Mouse (Mus musculus) left cerebral cortex, adult 2 months (tissue): ENCODE measurements around the gene Kctd15. TPM values are rescaled to one million over a fixed set of nuclear protein-coding genes. Genes with fewer than 3 reads are reported as not detected.

Experiments used
- DNase-seq, 2 experiments: peaks; one replicate each; pipeline ENCODE4 v3.0.0; 2021 to 2022; ENCODE audit warnings: low spot score in 2 of 2, mixed read lengths in 1 of 2; ENCODE audit errors: extremely low spot score in 1 of 2
- H3K27ac ChIP-seq: fragments of 200-600 bp; 2 replicates; pipeline ENCODE4 v1.8.1; 2022
- H3K4me3 ChIP-seq: fragments of 200-600 bp; 2 replicates; pipeline ENCODE4 v1.8.1; 2022
- CTCF ChIP-seq: fragments of 200-600 bp; IDR thresholded peaks from 2 replicates; pipeline ENCODE4 v1.8.1; 2022; ENCODE audit warnings: antibody characterized with exemption, mild to moderate bottlenecking, moderate library complexity
- intact Hi-C: fragments of 180-260 bp; cut with DNase I; formaldehyde crosslinking; loops from one replicate; pipeline ENCODE4 v1.15.1; 2025
- total RNA-seq, 2 experiments: library from RNA; stranded (reverse); gene quantifications; 2 replicates each; pipeline ENCODE4 v1.2.3; 2021

Gene Kctd15
- total RNA-seq, 2 experiments from 2014 or later, result 12.2 to 12.4 TPM

GRCm38 (mm10) chr7:34685176-34685575 is 28.6 kb upstream of the Kctd15 start:
- no peak for DNase-seq
- intact Hi-C loops, result no loop called here
- TF ChIP-seq CTCF, result no peak
- Histone ChIP-seq H3K27ac (no peak overlapping the region), H3K4me3 (no peak overlapping the region)

- intact Hi-C loops, result no loop called here
- Histone ChIP-seq H3K27ac (no peak overlapping the region), H3K4me3 (no peak overlapping the region)
- TF ChIP-seq CTCF, result peak; percentile 35
- DNase-seq, result no peak
Observed at GRCm38 (mm10) chr7:34680771-34681421, 24.4 kb upstream of the Kctd15 start.

- no peak for DNase-seq
- intact Hi-C loops, result loop anchor here (5.0 kb wide), 3 partner anchors 102 to 347 kb away; no protein-coding TSS in a partner anchor
- Histone ChIP-seq H3K27ac (no peak overlapping the region), H3K4me3 (no peak overlapping the region)
- no peak for TF ChIP-seq CTCF
Observed at GRCm38 (mm10) chr7:34679886-34680285, 23.4 kb upstream of the Kctd15 start.

GRCm38 (mm10) chr7:34675831-34676514 is 19.4 kb upstream of the Kctd15 start:
- intact Hi-C loops, result loop anchor here (1.0 to 5.0 kb wide), 9 partner anchors 43 to 589 kb away; partner anchors contain the start of genes Chst8 and Pepd
- Histone ChIP-seq H3K27ac (no peak overlapping the region), H3K4me3 (peak overlapping the region; percentile 44)
- peak; percentile 86 for TF ChIP-seq CTCF
- DNase-seq, result peak; percentile 75 to 82

GRCm38 (mm10) chr7:34675120-34675790 is 18.7 kb upstream of the Kctd15 start:
- intact Hi-C loops, result loop anchor here (5.0 kb wide), 3 partner anchors 107 to 352 kb away; no protein-coding TSS in a partner anchor
- DNase-seq, result no peak

GRCm38 (mm10) chr7:34672916-34673315 is 16.4 kb upstream of the Kctd15 start:
- no peak overlapping the region for H3K27ac ChIP-seq
- H3K4me3 ChIP-seq, result no peak overlapping the region
- TF ChIP-seq CTCF, result no peak
- no peak for DNase-seq
- intact Hi-C loops, result loop anchor here (1.0 to 5.0 kb wide), 4 partner anchors 180 to 444 kb away; partner anchors contain the start of gene Cebpa

More at GRCm38 (mm10) chr7:34675120-34675790, 18.7 kb upstream of the Kctd15 start:
- no peak for TF ChIP-seq CTCF
- Histone ChIP-seq H3K27ac (no peak overlapping the region), H3K4me3 (peak overlapping the region; percentile 44; the same call in 1 of the 2 replicates)

GRCm38 (mm10) chr7:34671911-34672310 is 15.4 kb upstream of the Kctd15 start:
- Histone ChIP-seq H3K27ac (no peak overlapping the region), H3K4me3 (no peak overlapping the region)
- peak; percentile 86 to 92 for DNase-seq
- TF ChIP-seq CTCF, result no peak; the same call in none of the 2 replicates
- intact Hi-C loops, result loop anchor here (1.0 to 5.0 kb wide), 4 partner anchors 179 to 445 kb away; partner anchors contain the start of gene Cebpa

GRCm38 (mm10) chr7:34670778-34671177 is 14.2 kb upstream of the Kctd15 start:
- no peak for DNase-seq
- TF ChIP-seq CTCF, result no peak
- Histone ChIP-seq H3K4me3 (no peak overlapping the region), H3K27ac (no peak overlapping the region)
- intact Hi-C loops, result loop anchor here (5.0 kb wide), 1 partner anchor 447 kb away; the partner anchor contains the start of gene Cebpa

- no peak for TF ChIP-seq CTCF
- Histone ChIP-seq H3K4me3 (no peak overlapping the region), H3K27ac (no peak overlapping the region)
- DNase-seq, result no peak
- intact Hi-C loops, result no loop called here
Observed at GRCm38 (mm10) chr7:34669336-34669735, 12.8 kb upstream of the Kctd15 start.

GRCm38 (mm10) chr7:34667874-34668273 is 11.3 kb upstream of the Kctd15 start:
- DNase-seq, result no peak
- Histone ChIP-seq H3K27ac (no peak overlapping the region), H3K4me3 (no peak overlapping the region)
- intact Hi-C loops, result no loop called here
- no peak for TF ChIP-seq CTCF

GRCm38 (mm10) chr7:34663145-34663544 is 6.6 kb upstream of the Kctd15 start:
- no peak for DNase-seq
- H3K4me3 ChIP-seq, result no peak overlapping the region
- intact Hi-C loops, result no loop called here
- H3K27ac ChIP-seq, result no peak overlapping the region
- no peak for TF ChIP-seq CTCF

- H3K27ac ChIP-seq, result no peak overlapping the region
- no peak for TF ChIP-seq CTCF
- no peak overlapping the region for H3K4me3 ChIP-seq
- DNase-seq, result no peak
- intact Hi-C loops, result no loop called here
Observed at GRCm38 (mm10) chr7:34662227-34662626, 5.7 kb upstream of the Kctd15 start.
